Mouse (Mus musculus) hindbrain, embryonic 10.5 days (tissue): ENCODE measurements around the gene Cox8a. TPM values are rescaled to one million over a fixed set of nuclear protein-coding genes. Genes with fewer than 3 reads are reported as not detected.

ENCODE experiments used
- polyA plus RNA-seq: library from polyadenylated mRNA; unstranded; fragments of >200 nt; fragmentation: Nextera tagmentation; extraction: Ambion mirVana; gene quantifications from 2 replicates; pipeline ENCODE4 v1.2.1, GENCODE M21; 2016

Cox8a gene
- polyA plus RNA-seq, 1 experiment from 2014 or later: 944 TPM

Other genes starting within 250 kb of the Cox8a start
- 157 and 186 TPM in 2 replicates for gene Ppp1r14b, start 242.6 kb downstream of the Cox8a start, polyA plus RNA-seq
- 22.3 and 28.3 TPM in 2 replicates for gene Plcb3, start 241.1 kb downstream of the Cox8a start, polyA plus RNA-seq
- 119 and 121 TPM in 2 replicates for gene Fkbp2, start 237.1 kb downstream of the Cox8a start, polyA plus RNA-seq
- gene Vegfb, start 230.0 kb downstream of the Cox8a start, polyA plus RNA-seq: 35.6 and 36.2 TPM in 2 replicates
- gene Dnajc4, start 225.0 kb downstream of the Cox8a start, polyA plus RNA-seq: 18.7 and 23.3 TPM in 2 replicates
- 20.6 and 23.2 TPM in 2 replicates for gene Nudt22, start 221.5 kb downstream of the Cox8a start, polyA plus RNA-seq
- gene Trpt1, start 221.5 kb downstream of the Cox8a start, polyA plus RNA-seq: 9.9 and 13.5 TPM in 2 replicates
- gene Fermt3, start 198.1 kb downstream of the Cox8a start, polyA plus RNA-seq: 8.7 and 10.1 TPM in 2 replicates
- 372 and 451 TPM in 2 replicates for gene Stip1, start 177.6 kb downstream of the Cox8a start, polyA plus RNA-seq
- gene Macrod1, start 160.8 kb downstream of the Cox8a start, polyA plus RNA-seq: 2.9 and 3.4 TPM in 2 replicates
- gene Flrt1, start 111.9 kb downstream of the Cox8a start, polyA plus RNA-seq: 3.1 and 4.0 TPM in 2 replicates
- 273 and 309 TPM in 2 replicates for gene Otub1, start 11.3 kb downstream of the Cox8a start, polyA plus RNA-seq
- gene Naa40, start 23.6 kb upstream of the Cox8a start, polyA plus RNA-seq: 89.8 and 96.5 TPM in 2 replicates
- 72.0 and 79.1 TPM in 2 replicates for gene Rcor2, start 49.7 kb upstream of the Cox8a start, polyA plus RNA-seq
- 47.0 and 56.5 TPM in 2 replicates for gene Mark2, start 124.2 kb upstream of the Cox8a start, polyA plus RNA-seq
- gene Spindoc, start 165.4 kb upstream of the Cox8a start, polyA plus RNA-seq: 44.9 and 48.0 TPM in 2 replicates
- 7.0 and 8.6 TPM in 2 replicates for gene 2700081O15Rik, start 200.0 kb upstream of the Cox8a start, polyA plus RNA-seq